Mouse (Mus musculus) hindbrain, embryonic 16.5 days (tissue): Measurements from ENCODE around the gene Emc3. TPM values are rescaled to one million over a fixed set of nuclear protein-coding genes. Genes with fewer than 3 reads are reported as not detected.
A peak's percentile ranks its signal among the peaks of the same experiment; 100 is the strongest.

ENCODE experiments used
- ATAC-seq: fragments of 200-750 bp; cut with Nextera tagmentation; 2 replicates; pipeline ENCODE4 v1.8.0; 2017; ENCODE audit warnings: moderate TSS enrichment, moderate library complexity
- H3K27ac ChIP-seq: fragments of 300-500 bp; sonication (generic); 2 replicates; pipeline ENCODE4 v1.5.1; 2014; ENCODE audit warnings: low read depth, mild to moderate bottlenecking, control low read depth, low read length, moderate library complexity
- H3K27me3 ChIP-seq: fragments of 300-500 bp; sonication (generic); replicated peaks from 2 replicates; pipeline ENCODE4 v1.6.1; 2014; ENCODE audit warnings: low read length; ENCODE audit not compliant: control insufficient read depth, insufficient read depth
- H3K36me3 ChIP-seq: fragments of 300-500 bp; sonication (generic); 2 replicates; pipeline ENCODE4 v1.6.1; 2014; ENCODE audit warnings: mild to moderate bottlenecking, low read length, moderate library complexity, mixed read lengths; ENCODE audit not compliant: control insufficient read depth, insufficient read depth
- H3K4me1 ChIP-seq: fragments of 300-500 bp; sonication (generic); 2 replicates; pipeline ENCODE4 v1.6.1; 2014; ENCODE audit warnings: low read depth, low read length; ENCODE audit not compliant: control insufficient read depth, insufficient read depth
- H3K4me2 ChIP-seq: fragments of 300-500 bp; sonication (generic); 2 replicates; pipeline ENCODE4 v1.6.1; 2014; ENCODE audit warnings: mild to moderate bottlenecking, low read length, control low read depth, moderate library complexity
- H3K4me3 ChIP-seq: fragments of 300-500 bp; sonication (generic); 2 replicates; pipeline ENCODE4 v1.5.1; 2014; ENCODE audit warnings: mild to moderate bottlenecking, low read length, control low read depth, moderate library complexity
- H3K9ac ChIP-seq: fragments of 300-500 bp; sonication (generic); 2 replicates; pipeline ENCODE4 v1.6.1; 2014; ENCODE audit warnings: low read depth, mild to moderate bottlenecking, control low read depth, low read length, moderate library complexity
- H3K9me3 ChIP-seq: fragments of 300-500 bp; sonication (generic); 2 replicates; pipeline ENCODE4 v1.6.1; 2014; ENCODE audit warnings: mild to moderate bottlenecking, low read length, moderate library complexity; ENCODE audit not compliant: control insufficient read depth
- WGBS: fragments of 180-500 bp; shearing (Covaris S2); extraction: QIAGEN DNeasy Blood & Tissue Kit; methylation state at CpG from one replicate; pipeline ENCODE4 v1.1.7; 2014; 5-methylcytosine and 5-hydroxymethylcytosine counted together
- microRNA-seq: library from miRNA; unstranded; fragments of <30 nt; microRNA quantifications from one replicate; pipeline ENCODE4, GENCODE M21; 2017
- polyA plus RNA-seq: library from polyadenylated mRNA; unstranded; fragments of >200 nt; fragmentation: Nextera tagmentation; extraction: Ambion mirVana; gene quantifications from 2 replicates; pipeline ENCODE4 v1.2.1, GENCODE M21; 2015

The Emc3 gene
- polyA plus RNA-seq, 1 experiment from 2014 or later = 124 TPM

DNA sequence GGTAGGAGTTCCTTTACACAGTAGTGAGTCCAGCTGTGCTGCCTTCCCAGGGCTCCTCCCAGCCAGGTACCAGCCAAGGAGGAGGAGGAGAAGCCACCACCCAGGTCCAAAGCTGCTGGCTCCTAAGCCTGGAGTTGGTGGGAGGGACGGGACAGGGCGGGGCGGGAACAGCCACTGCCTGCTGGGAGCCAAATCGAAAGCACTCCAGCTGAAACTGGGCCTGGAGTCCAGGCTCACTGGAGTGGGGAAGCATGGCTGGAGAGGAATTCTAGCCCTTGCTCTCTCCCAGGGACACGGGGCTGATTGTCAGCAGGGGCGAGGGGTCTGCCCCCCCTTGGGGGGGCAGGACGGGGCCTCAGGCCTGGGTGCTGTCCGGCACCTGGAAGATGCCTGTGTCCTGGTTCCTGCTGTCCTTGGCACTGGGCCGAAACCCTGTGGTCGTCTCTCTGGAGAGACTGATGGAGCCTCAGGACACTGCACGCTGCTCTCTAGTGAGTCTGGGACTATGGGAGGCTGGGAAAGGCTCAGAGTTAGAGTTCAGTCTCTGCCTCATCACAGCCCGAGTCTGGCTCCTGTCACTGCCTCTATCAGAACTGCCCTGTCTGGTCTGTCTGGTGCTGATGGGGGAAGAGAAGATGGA lies 60.0 kb downstream of the Emc3 start, which contains the start of gene Il17rc:
Gene Il17rc (plus strand): TSS at position 131 of the 640 bp plus-strand sequence.
- WGBS = 18% methylated on average over 12 of the region's 12 CpGs
- H3K9me3 ChIP-seq = no peaks in the 10 kb centered on the region
- H3K36me3 ChIP-seq = no peaks in the 10 kb centered on the region
- 0 out of 2 replicates have a peak, but pooled peaks have one; percentile 17 for ATAC-seq
- H3K4me1 ChIP-seq = peaks cover 9% of the 10 kb centered on the region; the same call in 1 of the 2 replicates
- peak within 1 kb of the TSS; percentile 45 for H3K9ac ChIP-seq
- H3K27ac ChIP-seq = no peak within 1 kb of the TSS
- peak within 1 kb of the TSS; percentile 28; the same call in 1 of the 2 replicates for H3K4me2 ChIP-seq
- H3K4me3 ChIP-seq = no peak within 1 kb of the TSS; the same call in 1 of the 2 replicates
- H3K27me3 ChIP-seq = peaks cover 16% of the 10 kb centered on the region

DNA sequence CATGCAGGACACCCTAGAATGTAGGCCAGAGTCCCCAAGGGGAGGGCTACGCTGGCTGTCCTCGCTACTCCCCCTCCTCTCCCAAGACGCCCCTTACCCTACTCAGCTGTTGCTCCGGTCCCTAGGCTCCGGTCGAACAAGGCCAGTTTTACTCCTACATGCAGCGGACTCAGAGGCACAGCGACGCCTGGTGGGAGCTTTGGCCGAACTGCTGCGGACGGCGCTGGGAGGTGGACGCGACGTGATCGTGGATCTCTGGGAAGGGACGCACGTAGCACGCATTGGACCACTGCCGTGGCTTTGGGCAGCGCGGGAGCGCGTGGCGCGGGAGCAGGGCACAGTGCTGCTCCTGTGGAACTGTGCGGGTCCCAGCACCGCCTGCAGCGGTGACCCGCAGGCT lies 62.0 kb downstream of the Emc3 start:
- H3K27ac ChIP-seq = no peak overlapping the region
- peaks cover 16% of the 10 kb centered on the region for H3K27me3 ChIP-seq
- H3K4me2 ChIP-seq = peak overlapping the region; percentile 61
- H3K36me3 ChIP-seq = no peaks in the 10 kb centered on the region
- ATAC-seq = peak; percentile 83
- H3K4me1 ChIP-seq = peaks cover 9% of the 10 kb centered on the region; the same call in 1 of the 2 replicates
- 1% methylated on average over 31 of the region's 31 CpGs for WGBS
- peak overlapping the region; percentile 45 for H3K9ac ChIP-seq
- no peaks in the 10 kb centered on the region for H3K9me3 ChIP-seq
- peak overlapping the region; percentile 38 for H3K4me3 ChIP-seq

DNA sequence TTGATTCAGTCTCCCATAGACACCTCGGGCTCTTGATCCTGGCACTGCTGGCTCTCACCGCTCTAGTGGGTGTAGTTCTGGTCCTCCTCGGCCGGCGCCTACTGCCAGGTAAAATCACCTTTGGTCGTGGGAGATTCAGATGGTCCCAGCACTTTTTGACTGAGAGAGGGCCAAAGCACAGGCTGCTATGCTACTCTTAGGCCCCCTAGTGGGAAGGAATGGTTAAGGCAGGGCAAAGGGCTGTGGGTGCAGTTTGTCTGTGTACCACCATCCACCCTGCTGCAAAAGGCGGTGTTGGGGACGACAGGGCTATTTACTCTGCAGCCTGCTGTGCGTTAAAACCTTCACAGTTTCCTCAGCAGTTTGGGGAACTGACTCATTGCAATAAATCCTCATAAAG lies 62.4 kb downstream of the Emc3 start:
- Histone ChIP-seq H3K27ac (no peak overlapping the region), H3K9me3 (no peaks in the 10 kb centered on the region), H3K4me2 (peak overlapping the region; percentile 61), H3K4me1 (peaks cover 9% of the 10 kb centered on the region; the same call in 1 of the 2 replicates), H3K27me3 (peaks cover 16% of the 10 kb centered on the region), H3K36me3 (no peaks in the 10 kb centered on the region), H3K4me3 (peak overlapping the region; percentile 38), H3K9ac (peak overlapping the region; percentile 45)
- ATAC-seq = peak; percentile 65
- WGBS = 10% methylated on average over 9 of the region's 9 CpGs

DNA sequence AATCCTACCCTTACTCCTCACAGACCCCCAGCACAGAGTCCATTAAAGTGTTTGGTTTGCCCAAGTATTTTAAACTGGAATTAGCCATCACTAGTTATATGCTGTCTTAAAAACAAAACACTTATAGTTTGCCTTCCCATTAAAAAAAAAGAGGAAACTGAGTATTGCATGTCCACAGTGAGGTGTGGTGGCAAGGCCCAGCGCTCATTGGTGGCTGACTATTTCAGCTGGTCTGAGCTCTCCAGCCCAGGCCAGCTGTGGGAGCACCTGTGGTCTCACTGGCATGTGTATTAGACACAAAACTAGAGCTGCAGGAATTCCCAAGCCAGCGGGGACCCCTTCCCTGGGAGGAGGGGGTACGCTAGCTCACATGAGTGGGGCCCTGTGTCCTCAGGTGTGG lies 62.9 kb downstream of the Emc3 start:
- 57% methylated on average over 3 of the region's 3 CpGs for WGBS
- no peak overlapping the region; the same call in 1 of the 2 replicates for H3K9ac ChIP-seq
- H3K27ac ChIP-seq = no peak overlapping the region
- no peak overlapping the region for H3K4me3 ChIP-seq
- H3K36me3 ChIP-seq = no peaks in the 10 kb centered on the region
- no peak for ATAC-seq
- peaks cover 16% of the 10 kb centered on the region for H3K27me3 ChIP-seq
- peaks cover 9% of the 10 kb centered on the region; the same call in 1 of the 2 replicates for H3K4me1 ChIP-seq
- no peaks in the 10 kb centered on the region for H3K9me3 ChIP-seq
- H3K4me2 ChIP-seq = no peak overlapping the region

DNA sequence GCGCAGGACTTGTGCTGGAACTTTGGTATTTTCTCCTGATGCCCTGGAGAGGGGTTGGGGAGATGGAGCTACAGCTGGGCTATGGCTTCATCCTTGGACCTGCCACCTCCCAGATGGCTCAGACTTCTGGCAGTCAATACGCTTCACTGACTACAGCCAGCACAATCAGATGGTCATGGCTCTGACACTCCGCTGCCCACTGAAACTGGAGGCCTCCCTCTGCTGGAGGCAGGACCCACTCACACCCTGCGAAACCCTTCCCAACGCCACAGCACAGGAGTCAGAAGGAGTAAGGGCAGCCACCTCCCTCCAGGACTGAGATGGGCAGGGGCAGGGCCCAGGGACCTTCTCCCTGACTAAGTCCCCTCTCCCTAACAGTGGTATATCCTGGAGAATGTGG lies 65.8 kb downstream of the Emc3 start:
- Histone ChIP-seq H3K36me3 (no peaks in the 10 kb centered on the region), H3K4me3 (no peak overlapping the region), H3K27ac (no peak overlapping the region), H3K9me3 (no peaks in the 10 kb centered on the region), H3K27me3 (peaks cover 5% of the 10 kb centered on the region; the same call in 1 of the 2 replicates), H3K4me1 (peaks cover 9% of the 10 kb centered on the region; the same call in 1 of the 2 replicates), H3K4me2 (no peak overlapping the region), H3K9ac (no peak overlapping the region)
- 48% methylated on average over 5 of the region's 5 CpGs for WGBS
- peak; percentile 59 for ATAC-seq

Small RNAs within 50 kb of the gene (microRNA-seq; reads per million reads assigned to microRNA genes)
- gene Gm23365 = not detected

Other genes with a start within 250 kb of the Emc3 start
- gene Cpne9, start 249.3 kb downstream of the Emc3 start, polyA plus RNA-seq = 9.1 and 9.6 TPM in 2 replicates
- gene Brpf1, start 224.5 kb downstream of the Emc3 start, polyA plus RNA-seq = 12.4 and 15.5 TPM in 2 replicates
- gene Ogg1, start 204.7 kb downstream of the Emc3 start, polyA plus RNA-seq = 7.0 and 10.6 TPM in 2 replicates
- 119 and 128 TPM in 2 replicates for gene Camk1, start 187.7 kb downstream of the Emc3 start, polyA plus RNA-seq
- gene Tada3, start 153.8 kb downstream of the Emc3 start, polyA plus RNA-seq = 68.3 and 71.1 TPM in 2 replicates
- gene Arpc4, start 153.5 kb downstream of the Emc3 start, polyA plus RNA-seq = 440 and 455 TPM in 2 replicates
- 9.2 and 11.8 TPM in 2 replicates for gene Ttll3, start 142.4 kb downstream of the Emc3 start, polyA plus RNA-seq
- gene Rpusd3, start 112.3 kb downstream of the Emc3 start, polyA plus RNA-seq = 21.5 and 21.7 TPM in 2 replicates
- 0.21 TPM in 1 of 2 replicates, not detected in the other for gene Cidec, start 95.9 kb downstream of the Emc3 start, polyA plus RNA-seq
- 95.2 and 106 TPM in 2 replicates for gene Jagn1, start 89.1 kb downstream of the Emc3 start, polyA plus RNA-seq
- 0.26 and 0.34 TPM in 2 replicates for gene Il17re, start 73.2 kb downstream of the Emc3 start, polyA plus RNA-seq
- gene Il17rc, start 60.2 kb downstream of the Emc3 start, polyA plus RNA-seq = 4.4 and 5.9 TPM in 2 replicates
- gene Creld1, start 48.4 kb downstream of the Emc3 start, polyA plus RNA-seq = 92.9 and 96.4 TPM in 2 replicates
- 14.2 and 14.5 TPM in 2 replicates for gene Prrt3, start 29.7 kb downstream of the Emc3 start, polyA plus RNA-seq
- 1.9 and 2.1 TPM in 2 replicates for gene Fancd2, start within 50 bp of the Emc3 start, polyA plus RNA-seq
- 0.21 and 0.22 TPM in 2 replicates for gene Fancd2os, start 69.1 kb upstream of the Emc3 start, polyA plus RNA-seq
- gene Brk1, start 73.1 kb upstream of the Emc3 start, polyA plus RNA-seq = 246 and 270 TPM in 2 replicates
- gene Vhl, start 92.3 kb upstream of the Emc3 start, polyA plus RNA-seq = 73.0 and 74.5 TPM in 2 replicates
- gene Irak2, start 106.8 kb upstream of the Emc3 start, polyA plus RNA-seq = 2.6 and 2.8 TPM in 2 replicates
- 0.56 and 1.3 TPM in 2 replicates for gene Tatdn2, start 165.4 kb upstream of the Emc3 start, polyA plus RNA-seq
- 0.93 and 1.2 TPM in 2 replicates for gene Ghrl, start 188.2 kb upstream of the Emc3 start, polyA plus RNA-seq
- 197 TPM in 2 replicates for gene Sec13, start 209.1 kb upstream of the Emc3 start, polyA plus RNA-seq